Mouse (Mus musculus): Measurements from ENCODE around the gene Crisp2. TPM values are rescaled to one million over a fixed set of nuclear protein-coding genes. Genes with fewer than 3 reads are reported as not detected.

Gene Crisp2
- polyA plus RNA-seq, 1 experiment from 2014 or later = not detected

Other genes with a start within 250 kb of the Crisp2 start
- gene Esp6, start 245.5 kb downstream of the Crisp2 start, polyA plus RNA-seq (2015; fragmentation: Nextera tagmentation; extraction: Ambion mirVana) = not detected in 2 replicates
- not detected in 2 replicates for gene Esp4, start 208.4 kb downstream of the Crisp2 start, polyA plus RNA-seq (2015; fragmentation: Nextera tagmentation; extraction: Ambion mirVana)
- gene Esp3, start 174.9 kb downstream of the Crisp2 start, polyA plus RNA-seq (2015; fragmentation: Nextera tagmentation; extraction: Ambion mirVana) = not detected in 2 replicates
- gene Esp1, start 79.9 kb downstream of the Crisp2 start, polyA plus RNA-seq (2015; fragmentation: Nextera tagmentation; extraction: Ambion mirVana) = not detected in 2 replicates
- gene Rhag, start 4.1 kb upstream of the Crisp2 start, polyA plus RNA-seq (2015; fragmentation: Nextera tagmentation; extraction: Ambion mirVana) = 0.45 and 1.9 TPM in 2 replicates
- 1.9 and 3.0 TPM in 2 replicates for gene 9130008F23Rik, start 73.6 kb upstream of the Crisp2 start, polyA plus RNA-seq (2015; fragmentation: Nextera tagmentation; extraction: Ambion mirVana)
- gene Glyatl3, start 107.3 kb upstream of the Crisp2 start, polyA plus RNA-seq (2015; fragmentation: Nextera tagmentation; extraction: Ambion mirVana) = not detected in 2 replicates
- 34.5 and 35.8 TPM in 2 replicates for gene Mut, start 127.7 kb upstream of the Crisp2 start, polyA plus RNA-seq (2015; fragmentation: Nextera tagmentation; extraction: Ambion mirVana)
- gene Cenpq, start 128.0 kb upstream of the Crisp2 start, polyA plus RNA-seq (2015; fragmentation: Nextera tagmentation; extraction: Ambion mirVana) = 27.3 and 28.1 TPM in 2 replicates